Mouse (Mus musculus) heart, adult 18-20 months (tissue): ENCODE measurements around the gene Mapt. TPM values are rescaled to one million over a fixed set of nuclear protein-coding genes. Genes with fewer than 3 reads are reported as not detected.
"Not testable (repeated sequence)": the region's sequence is repeated elsewhere in the genome, so short reads cannot be mapped to it uniquely, and the experiment has no call there.

ENCODE experiments used
- DNase-seq, 2 experiments: peaks; one replicate each; pipeline ENCODE4 v3.0.0; 2021 to 2022; ENCODE audit warnings: mixed read lengths in 1 of 2
- long read RNA-seq, 2 experiments: library from polyadenylated mRNA; stranded (forward); transcript quantifications; one replicate each; pipeline ENCODE4 v2.0.0; 2021
- total RNA-seq, 2 experiments: library from RNA; stranded (reverse); gene quantifications; 2 replicates each; pipeline ENCODE4 v1.2.3; 2021

Gene Mapt
- 10 to 100 TPM; 75.4 to 90.8 TPM for total RNA-seq
- long read RNA-seq, experiment 1, partial matches to known transcripts = 11 of 36 reads
- long read RNA-seq, experiment 1, other reads (novel, unspliced or antisense) = 25 of 36 reads
- long read RNA-seq, experiment 2, partial matches to known transcripts = 5 of 27 reads
- long read RNA-seq, experiment 2, other reads (novel, unspliced or antisense) = 22 of 27 reads

DNA sequence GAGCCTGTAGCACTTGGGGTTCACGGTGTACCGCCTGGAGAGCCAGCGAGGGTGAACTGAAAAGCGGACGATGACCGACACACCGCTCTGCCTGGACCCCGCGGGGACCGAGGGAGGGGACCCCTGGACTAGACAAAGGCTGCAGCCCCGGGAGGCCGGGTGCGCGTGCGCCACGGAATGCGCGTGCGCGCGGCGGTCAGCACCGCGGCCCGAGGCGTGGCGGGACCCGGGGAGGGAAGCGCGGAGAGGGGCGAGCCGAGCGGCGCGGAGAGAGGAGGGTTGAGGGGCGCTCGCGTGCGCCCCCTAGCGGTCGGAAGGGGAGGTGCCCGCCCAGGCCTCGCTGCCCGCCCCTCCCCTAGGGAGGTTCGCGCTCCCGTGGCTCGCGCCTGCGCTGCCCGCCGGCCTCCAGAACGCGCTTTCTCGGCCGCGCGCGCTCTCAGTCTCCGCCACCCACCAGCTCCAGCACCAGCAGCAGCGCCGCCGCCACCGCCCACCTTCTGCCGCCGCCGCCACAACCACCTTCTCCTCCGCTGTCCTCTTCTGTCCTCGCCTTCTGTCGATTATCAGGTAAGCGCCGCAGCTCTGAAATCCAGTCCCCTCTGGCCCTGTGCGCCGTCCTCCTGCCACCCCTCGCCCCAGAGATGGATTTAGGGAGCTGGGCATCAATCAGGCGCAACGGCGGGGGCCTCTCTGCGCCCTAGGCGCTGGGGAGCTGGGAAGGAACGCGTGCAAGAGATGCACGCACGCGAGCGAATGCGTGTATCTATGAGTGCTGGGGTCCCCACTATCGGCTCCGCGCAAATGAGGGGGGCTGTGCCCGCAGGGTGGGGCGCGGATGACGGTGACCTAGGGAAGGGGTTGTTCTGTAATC is at the start of gene Mapt:
TSS of gene Mapt (plus strand) at position 350 of the 871 bp plus-strand sequence.
- peak; percentile 89 to 93 for DNase-seq

GRCm38 (mm10) chr11:104182141-104182540 is 49.0 kb upstream of the Mapt start:
- DNase-seq = no peak

GRCm38 (mm10) chr11:104186135-104186836 is 44.9 kb upstream of the Mapt start, which contains the start of gene Sppl2c:
Gene Sppl2c, plus strand, starts transcription at chr11:104186327.
- DNase-seq = no peak

- no peak for DNase-seq
Observed at GRCm38 (mm10) chr11:104186837-104187150, 44.4 kb upstream of the Mapt start.

DNA sequence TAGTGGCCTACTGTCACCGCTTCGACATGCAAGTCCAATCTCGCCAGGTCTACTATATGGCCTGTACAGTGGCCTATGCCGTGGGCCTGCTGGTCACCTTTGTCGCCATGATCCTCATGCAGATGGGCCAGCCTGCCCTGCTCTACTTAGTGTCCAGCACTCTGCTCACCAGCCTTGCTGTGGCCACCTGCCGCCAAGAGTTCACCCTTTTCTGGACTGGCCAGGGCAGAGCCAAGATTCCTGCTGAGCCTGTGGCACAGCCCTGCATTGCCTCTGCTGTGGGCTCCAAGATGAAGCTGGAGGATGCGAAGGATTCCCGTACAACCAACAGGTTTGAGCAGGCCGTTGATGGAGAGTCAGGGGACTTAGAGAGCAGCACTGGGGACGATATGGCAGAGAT is 43.4 kb upstream of the Mapt start:
- no peak for DNase-seq

GRCm38 (mm10) chr11:104190008-104190407 is 41.2 kb upstream of the Mapt start:
- DNase-seq = no peak

DNA sequence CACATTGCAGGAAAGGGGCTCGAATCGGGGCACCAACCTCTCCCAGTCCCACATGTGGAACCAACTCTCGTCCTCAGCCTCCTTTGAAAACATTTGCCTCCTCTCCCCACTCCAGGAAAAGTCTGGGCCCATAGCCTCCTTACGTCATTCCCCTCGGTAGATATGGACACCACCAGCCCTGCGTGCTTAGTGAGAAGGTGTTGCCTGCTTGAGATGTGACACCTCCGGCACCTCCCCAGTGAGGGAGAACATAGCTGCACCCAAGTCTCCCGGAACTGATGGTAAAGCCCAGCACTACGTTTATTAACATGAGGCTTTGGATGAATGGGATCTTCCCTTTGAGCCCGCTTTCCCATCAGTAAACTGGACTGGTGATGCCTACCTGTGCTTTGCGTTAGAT is 35.8 kb upstream of the Mapt start:
- no peak for DNase-seq

DNA sequence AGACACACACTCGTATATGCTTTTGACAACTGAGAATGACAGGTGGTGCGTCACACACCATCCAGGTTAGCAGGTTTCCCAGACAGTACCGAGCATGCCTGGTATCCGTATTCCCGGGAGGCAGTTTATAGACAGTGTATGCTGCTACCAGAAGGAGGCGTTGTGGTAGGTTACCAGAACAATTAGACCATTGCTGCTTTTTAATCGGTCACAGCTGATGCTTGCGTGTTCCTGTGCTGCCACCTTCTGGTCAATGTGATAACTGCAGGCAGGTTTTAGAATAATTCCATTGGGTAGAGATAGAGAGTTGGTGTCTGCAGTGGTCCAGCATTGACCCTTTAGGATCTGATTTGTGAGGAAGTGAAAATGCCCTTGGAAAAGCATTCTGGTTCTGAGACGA is 35.4 kb upstream of the Mapt start:
- DNase-seq = peak; percentile 56 to 91

DNA sequence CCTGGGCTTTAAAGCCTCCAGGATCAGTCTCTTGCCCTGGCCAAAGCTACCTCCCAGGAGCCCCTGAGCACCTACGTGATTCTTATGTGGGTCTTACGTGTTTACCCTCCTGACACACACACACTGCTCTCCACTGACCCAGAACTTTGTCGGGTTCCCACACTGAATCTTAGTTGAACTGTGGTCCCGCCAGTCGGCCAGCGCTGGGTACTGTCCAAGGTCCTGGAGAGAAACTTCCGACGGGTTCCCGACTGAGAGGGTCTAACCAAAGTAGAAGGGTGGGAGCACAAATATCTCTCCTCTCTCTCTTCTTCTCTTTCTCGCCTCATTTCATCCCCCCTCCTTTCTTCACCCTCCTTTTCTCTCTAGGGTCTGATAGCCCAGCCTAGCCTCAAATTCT is 33.3 kb upstream of the Mapt start:
- DNase-seq = peak in 1 of 2 experiments; percentile 29

GRCm38 (mm10) chr11:104203271-104203670 is 27.9 kb upstream of the Mapt start:
- DNase-seq = no peak

- DNase-seq = no peak
Observed at GRCm38 (mm10) chr11:104206573-104206972, 24.6 kb upstream of the Mapt start.

- no peak for DNase-seq
Observed at GRCm38 (mm10) chr11:104209041-104209440, 22.1 kb upstream of the Mapt start.

GRCm38 (mm10) chr11:104211251-104211650 is 19.9 kb upstream of the Mapt start:
- DNase-seq = no peak

DNA sequence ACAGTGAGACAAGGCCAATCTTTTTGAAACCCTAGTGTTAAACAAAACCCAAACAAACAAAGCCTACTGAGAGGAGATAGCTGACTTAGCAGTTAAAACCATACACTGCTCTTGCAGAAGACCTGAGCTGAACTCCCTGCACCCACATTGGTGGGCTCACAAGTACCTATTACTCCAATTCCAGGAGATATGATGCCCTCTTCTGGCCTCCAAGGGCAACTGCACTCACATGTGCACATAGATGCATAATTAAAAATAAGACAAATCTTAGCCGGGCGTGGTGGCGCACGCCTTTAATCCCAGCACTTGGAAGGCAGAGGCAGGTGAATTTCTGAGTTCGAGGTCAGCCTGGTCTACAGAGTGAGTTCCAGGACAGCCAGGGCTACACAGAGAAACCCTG is 17.1 kb upstream of the Mapt start:
- DNase-seq = not testable (repeated sequence)

- peak; percentile 22 to 27 for DNase-seq
Observed at GRCm38 (mm10) chr11:104218075-104218474, 13.1 kb upstream of the Mapt start.

GRCm38 (mm10) chr11:104220291-104220690 is 10.9 kb upstream of the Mapt start:
- DNase-seq = no peak

DNA sequence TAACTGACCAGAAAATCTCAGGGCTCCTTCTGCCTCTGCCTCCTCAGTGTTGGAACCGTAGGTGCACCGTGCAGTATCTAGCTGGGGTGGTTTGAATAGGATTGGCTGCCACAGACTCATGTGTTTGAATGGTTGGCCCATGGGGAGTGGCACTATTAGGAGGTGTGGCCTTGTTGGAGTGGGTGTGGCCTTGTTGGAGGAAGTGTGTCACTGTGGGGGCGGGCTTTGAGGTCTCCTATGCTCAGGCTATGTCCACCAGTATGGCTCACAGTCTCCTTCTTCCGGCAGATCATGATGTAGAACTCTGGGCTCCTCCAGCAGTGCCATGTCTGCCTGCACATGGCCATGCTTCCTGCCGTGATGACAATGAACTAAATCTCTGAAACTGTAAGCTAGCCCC is 9.4 kb upstream of the Mapt start:
- no peak for DNase-seq

DNA sequence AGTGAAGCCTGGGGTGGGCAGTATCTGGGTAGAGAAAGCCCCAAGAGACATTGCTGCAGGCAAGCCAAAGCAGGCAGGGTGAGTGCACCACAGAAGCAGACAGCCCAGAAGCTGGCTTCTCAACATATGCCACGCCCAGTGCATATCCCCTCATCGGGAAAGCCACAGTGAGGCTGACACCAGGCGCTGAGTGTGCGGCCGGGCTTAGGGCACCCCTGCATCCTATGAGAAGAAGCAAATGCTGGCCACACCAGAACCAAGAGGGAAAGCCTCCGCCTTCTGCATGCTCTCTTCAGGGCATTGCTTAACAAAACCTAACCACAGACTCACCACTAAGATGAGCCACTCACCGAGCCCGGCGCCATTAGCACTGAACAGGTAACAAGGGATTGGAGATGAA is 7.9 kb upstream of the Mapt start:
- DNase-seq = no peak

DNA sequence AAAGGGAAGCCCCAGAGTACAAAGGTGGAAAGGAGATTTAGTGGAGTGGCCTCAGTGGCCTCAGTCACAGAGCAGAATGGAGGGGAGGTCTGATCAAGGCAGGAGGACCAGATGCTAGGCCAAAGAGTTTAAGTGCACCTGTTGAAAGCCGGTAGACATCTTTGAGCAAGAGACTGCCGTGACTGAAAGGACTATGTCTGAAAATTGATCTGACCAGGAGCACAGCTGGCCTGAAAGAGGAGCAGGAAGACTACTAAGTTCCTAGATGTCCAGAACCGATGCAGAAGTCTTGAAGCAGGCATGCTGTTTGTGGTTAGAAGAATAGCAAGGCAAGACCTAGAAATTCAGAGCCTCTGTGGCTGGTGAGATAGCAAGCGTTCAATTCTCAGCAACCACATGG is 1.8 kb upstream of the Mapt start:
- no peak for DNase-seq

DNA sequence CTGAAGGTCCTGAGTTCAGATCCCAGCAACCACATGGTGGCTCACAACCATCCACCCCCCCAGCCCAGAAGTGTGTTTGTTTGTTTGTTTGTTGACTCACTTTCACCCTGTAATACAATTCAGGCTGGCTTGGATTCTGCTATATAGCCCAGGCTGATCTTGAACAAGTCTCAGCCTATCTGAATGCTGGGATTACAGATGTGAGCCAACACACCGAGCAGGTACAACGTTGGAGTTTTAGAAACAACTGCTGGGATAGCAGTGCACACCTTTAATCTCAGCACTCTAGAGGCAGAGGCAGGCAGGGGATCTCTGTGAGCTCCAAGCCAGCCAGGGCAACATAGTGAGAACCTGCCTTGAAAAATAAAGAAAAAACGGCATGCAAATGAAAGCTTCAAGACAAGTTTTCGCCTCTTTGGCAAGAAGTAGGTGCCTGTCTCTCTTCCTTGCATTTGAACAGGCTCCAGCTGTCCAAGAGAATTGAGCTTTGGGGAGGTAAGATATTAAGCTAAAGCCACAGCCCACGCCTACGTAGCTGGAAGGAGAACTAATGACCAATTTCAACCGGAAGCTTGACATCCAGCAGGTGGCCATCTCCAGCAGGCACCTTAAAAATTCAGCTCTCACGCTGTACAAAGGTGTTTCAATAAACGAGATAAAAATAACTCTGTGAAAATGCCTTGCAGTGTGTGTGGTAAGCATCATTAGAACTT is 968 bp upstream of the Mapt start:
- DNase-seq = peak in 1 of 2 experiments; percentile 37

GRCm38 (mm10) chr11:104232141-104233061 is 1.2 kb downstream of the Mapt start:
- peak; percentile 45 to 62 for DNase-seq
